Mouse (Mus musculus) brain, adult 2 months (tissue): ENCODE measurements around the gene Zfp672.
"Not testable (repeated sequence)": the region's sequence is repeated elsewhere in the genome, so short reads cannot be mapped to it uniquely, and the experiment has no call there.

Source experiments
- DNase-seq: peaks from one replicate; pipeline ENCODE4 v3.0.0; 2011; ENCODE audit warnings: low read depth, low spot score

Zfp672 gene

GRCm38 (mm10) chr11:58330276-58331148 is at the start of gene Zfp672, which contains the start of gene Sh3bp5l:
Gene Zfp672 (minus strand): TSS chr11:58330339.
Gene Sh3bp5l (plus strand): TSS chr11:58330724.
- DNase-seq: peak; percentile 99

DNA sequence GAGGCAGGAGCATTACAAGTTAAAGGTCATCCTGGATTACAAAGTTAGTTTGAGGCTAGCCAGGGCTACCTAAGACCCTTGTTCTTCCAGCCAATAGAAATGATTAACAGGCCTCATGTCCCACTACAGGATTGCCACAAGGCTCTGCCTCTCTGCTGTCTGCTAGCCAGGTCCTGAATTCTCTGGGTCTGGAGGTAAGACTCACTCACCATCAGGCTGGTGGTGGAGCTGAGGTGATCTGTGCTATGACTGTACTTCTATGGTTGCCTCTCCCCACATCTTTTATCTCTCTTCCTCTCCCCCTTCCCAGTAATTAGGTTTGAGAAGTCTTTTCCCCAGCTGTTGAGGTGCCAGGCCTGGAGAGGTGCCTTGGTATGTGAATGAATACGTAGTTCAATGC is 49.4 kb upstream of the Zfp672 start:
- DNase-seq: no peak

GRCm38 (mm10) chr11:58378763-58379278 is 48.7 kb upstream of the Zfp672 start, which contains the start of gene Lypd8:
Gene Lypd8 (plus strand): TSS chr11:58379043.
- peak; percentile 28 for DNase-seq

DNA sequence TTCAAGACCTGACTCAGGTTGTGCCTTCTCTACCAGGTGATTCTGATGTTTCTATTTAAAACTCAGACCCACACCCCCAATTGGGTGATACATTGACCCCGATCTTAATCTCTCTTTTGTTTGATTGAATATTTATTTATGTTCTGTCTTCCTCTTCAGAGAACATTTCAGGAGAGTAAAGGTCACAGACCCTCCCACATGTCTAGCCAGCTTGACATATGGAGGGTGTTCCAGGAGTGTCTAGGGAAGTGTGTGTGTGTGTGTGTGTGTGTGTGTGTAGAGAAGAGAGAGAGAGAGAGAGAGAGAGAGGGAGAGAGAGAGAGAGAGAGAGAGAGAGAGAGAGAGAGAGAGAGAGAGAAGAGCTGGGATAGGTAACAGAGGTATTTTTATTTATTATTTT is 47.5 kb upstream of the Zfp672 start:
- no peak for DNase-seq

DNA sequence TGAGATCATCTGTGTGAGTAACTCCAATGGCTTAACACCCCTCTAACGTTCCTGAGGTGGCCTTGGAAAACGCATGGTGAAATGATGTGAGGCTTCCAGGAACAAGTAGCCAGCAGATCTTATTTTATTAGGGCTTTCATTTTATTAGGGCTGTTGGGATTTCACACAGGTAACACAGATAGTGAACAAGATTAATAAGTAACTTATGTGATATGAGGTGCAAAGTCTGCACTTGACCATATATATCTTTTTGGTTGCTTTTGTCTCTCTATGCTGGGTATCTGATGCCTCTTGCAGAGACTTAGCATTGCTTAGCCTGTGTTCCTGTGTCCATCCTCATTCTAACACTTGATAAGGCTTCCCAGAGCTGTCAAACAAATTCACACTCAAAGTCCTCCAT is 47.1 kb upstream of the Zfp672 start:
- DNase-seq: no peak

DNA sequence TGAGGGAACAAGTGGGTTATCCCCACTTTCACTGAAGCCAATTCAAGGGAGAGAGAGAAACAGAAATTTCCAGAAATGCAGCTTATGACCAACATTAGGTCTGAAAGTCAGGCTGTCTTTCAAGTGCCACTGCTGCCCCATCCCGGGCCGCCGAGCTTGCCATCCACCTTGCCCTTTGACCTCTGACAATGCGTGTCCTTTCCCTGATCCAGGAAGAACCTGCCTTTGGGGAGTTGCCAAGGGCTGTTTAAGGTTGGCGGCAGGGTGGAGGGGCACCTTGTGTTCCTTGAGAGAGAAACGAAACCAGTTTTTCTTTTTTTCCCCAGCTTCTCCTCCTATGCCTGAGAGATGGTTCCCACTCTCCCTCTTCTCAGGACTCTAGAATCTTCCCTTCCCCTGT is 36.1 kb upstream of the Zfp672 start:
- not testable (repeated sequence) for DNase-seq

DNA sequence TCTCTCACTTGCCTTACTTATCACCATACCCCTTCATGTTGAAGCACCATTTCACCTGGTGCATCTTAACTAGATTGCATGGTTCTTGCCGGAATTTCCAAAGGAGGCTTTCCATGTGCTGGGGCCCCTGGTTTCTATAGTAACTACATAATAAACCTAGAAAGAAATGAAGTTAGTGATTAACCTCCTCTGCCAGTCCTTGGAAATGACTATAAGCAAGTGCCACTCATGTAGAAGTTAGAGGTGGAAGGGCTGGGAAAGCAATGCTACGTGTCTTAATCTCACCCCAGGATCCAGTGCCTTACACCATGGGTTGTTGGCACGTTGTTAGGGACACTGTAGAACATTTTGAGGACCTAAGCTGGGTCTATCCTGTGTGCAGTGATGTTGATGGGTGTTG is 34.3 kb upstream of the Zfp672 start:
- no peak for DNase-seq

DNA sequence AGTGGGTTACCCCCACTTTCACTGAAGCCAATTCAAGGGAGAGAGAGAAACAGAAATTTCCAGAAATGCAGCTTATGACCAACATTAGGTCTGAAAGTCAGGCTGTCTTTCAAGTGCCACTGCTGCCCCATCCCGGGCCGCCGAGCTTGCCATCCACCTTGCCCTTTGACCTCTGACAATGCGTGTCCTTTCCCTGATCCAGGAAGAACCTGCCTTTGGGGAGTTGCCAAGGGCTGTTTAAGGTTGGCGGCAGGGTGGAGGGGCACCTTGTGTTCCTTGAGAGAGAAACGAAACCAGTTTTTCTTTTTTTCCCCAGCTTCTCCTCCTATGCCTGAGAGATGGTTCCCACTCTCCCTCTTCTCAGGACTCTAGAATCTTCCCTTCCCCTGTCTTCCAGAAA is 32.4 kb upstream of the Zfp672 start:
- not testable (repeated sequence) for DNase-seq

GRCm38 (mm10) chr11:58357844-58358534 is 27.9 kb upstream of the Zfp672 start:
- no peak for DNase-seq

DNA sequence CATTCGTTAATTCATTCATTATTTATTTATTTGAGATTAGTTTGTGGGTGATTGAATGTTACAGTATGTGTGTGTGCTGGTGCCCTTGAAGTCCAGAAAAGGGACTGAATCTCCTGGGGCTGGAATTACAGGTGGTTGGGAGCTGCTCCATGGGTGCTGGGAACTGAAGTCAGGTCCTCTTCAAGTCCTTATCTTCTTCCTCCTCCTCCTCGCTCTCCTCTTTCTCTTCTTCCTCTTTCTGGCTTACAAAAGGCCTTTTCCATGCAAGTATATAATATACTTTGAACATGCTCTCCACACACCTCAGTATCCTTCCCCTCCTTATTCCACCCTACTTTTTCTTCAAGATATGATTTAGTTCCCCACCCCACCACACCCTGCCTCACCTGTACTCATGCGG is 26.9 kb upstream of the Zfp672 start:
- DNase-seq: no peak

DNA sequence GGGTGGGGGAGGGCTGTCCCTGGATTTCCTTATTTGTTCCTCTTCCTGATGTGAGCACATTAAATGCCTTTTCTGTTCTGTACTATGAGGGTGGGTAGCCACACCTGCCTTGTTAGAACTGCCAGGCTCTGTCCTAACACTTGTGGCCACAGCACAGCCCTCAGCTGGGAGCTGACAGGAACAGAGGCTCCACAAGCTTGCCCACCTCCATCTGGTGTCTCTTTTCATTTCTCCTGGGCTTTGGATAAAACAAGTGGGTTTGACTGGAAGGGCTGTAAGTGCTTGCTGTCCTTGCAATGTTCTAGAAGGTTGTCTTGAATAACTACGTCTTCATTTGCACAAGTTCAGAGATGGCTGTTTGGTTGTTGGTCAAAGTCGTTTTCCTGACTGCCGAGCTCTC is 24.8 kb upstream of the Zfp672 start:
- DNase-seq: peak; percentile 82

DNA sequence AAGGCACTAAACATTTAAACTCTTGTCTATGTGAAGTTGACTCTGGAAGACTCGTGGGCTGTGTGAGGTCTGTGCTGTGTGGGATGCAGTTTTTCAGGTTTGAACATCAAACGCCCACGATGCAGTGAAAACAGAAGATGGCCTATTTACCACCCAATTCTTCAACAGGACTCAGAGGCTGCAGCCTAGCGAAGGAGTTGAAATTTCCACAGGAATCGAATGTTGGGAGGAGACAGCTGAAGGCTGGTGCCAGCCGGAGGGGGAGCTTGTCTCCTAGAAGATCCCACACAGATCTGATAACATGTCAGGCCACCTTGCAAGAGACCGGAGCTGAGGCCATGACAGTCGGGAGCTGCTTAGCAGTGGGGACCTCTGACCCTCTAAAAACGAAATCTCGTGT is 24.3 kb upstream of the Zfp672 start:
- DNase-seq: peak; percentile 83

- DNase-seq: no peak
These were observed 23.6 kb upstream of the Zfp672 start for GRCm38 (mm10) chr11:58353709-58354108.

GRCm38 (mm10) chr11:58352681-58353548 is 22.8 kb upstream of the Zfp672 start:
- DNase-seq: no peak

DNA sequence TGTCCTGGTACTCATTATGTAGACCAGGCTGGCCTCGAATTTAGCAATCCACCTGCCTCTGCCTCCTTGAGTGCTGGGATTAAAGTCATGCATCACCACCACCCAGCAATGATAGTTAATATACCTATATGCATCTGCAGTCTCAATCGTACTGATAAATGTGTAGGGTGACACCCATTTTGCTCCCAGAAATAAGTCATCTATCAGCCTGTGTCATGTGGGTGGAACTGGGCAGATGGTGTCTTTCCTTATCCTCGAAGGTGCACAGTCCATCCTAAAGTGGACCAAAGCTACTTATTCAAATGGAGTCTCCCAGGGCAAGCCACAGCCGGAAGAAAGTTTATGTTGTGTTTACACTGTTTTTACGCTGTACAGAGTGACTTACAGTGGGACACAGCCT is 21.0 kb upstream of the Zfp672 start:
- DNase-seq: no peak

DNA sequence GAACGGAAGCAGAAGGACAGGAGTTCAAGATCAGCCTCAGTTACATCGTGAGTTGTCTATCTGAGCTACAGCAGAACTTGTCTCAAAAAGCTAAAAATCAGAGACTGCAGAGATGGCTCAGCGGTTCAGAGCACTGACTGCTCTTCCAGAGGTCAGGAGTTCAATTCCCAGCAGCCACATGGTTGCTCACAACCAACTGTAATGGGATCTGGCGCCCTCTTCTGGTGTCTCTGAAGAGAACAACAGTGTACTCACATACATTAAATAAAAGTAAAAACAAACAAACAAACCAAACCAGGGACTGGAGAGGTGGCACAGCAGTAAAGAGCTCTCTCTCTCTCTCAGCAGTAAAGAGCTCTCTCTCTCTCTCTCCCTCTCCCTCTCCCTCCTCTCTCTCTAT is 20.5 kb upstream of the Zfp672 start:
- no peak for DNase-seq

DNA sequence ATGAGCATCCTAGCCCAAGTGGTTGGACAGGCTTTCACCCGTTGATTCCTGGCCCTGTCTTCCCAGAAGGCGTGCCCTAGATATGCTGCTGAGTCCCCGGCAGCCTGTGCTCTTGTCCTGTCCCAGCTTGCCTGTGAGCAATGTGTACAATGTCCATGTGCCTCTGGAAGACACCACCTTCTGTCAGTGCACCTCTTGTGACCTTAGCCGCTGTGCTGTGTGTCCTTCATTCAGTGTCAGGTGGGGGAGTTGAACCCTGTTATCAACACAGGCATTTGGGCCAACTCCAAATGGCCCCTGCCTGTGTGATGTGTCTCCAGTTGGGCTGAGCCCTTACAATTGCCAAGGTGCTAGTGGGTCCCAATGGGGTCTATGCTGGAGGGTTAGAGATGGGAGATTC is 16.6 kb upstream of the Zfp672 start:
- no peak for DNase-seq

DNA sequence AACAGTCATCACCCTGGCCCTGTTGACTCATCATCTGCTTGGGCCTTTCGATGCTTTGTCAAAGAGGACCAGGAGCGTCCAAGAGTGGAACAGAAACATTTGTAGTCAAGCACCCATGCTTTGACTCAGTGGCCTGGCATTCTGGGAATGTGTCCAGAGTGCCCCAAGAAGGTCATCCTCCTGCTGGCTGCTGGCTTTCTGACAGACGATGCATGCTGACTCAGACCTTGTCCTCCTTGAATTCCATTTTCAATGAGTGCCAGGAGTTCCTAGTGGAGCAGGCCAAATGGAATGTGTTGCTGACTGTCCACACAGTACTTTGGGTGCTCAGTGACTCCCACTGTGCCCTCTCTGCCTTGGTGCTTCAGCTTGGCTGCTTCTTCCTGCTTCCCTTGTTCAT is 4.6 kb upstream of the Zfp672 start:
- peak; percentile 75 for DNase-seq

DNA sequence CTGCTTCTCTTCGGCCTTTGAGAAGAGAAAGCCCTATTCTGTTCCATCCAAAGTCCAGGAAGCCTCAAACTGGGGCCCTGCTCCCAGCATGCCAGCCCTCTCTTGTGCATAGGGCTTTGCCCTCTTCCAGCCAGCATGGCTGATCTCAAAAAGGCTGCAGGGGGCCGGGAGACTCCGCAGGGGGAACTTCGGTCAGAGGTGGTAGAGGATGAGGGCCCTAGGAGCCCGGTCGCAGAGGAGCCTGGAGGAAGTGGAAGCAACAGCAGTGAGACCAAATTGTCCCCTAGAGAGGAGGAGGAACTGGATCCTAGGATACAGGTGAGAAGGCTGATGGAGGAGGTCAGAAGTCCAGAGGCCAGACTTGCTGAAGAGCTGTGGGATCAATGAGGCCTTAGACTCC is 1.4 kb upstream of the Zfp672 start:
- no peak for DNase-seq

- no peak for DNase-seq
These were observed 983 bp upstream of the Zfp672 start for GRCm38 (mm10) chr11:58331149-58331495.

- no peak for DNase-seq
These were observed 248 bp downstream of the Zfp672 start for GRCm38 (mm10) chr11:58329906-58330275.

DNA sequence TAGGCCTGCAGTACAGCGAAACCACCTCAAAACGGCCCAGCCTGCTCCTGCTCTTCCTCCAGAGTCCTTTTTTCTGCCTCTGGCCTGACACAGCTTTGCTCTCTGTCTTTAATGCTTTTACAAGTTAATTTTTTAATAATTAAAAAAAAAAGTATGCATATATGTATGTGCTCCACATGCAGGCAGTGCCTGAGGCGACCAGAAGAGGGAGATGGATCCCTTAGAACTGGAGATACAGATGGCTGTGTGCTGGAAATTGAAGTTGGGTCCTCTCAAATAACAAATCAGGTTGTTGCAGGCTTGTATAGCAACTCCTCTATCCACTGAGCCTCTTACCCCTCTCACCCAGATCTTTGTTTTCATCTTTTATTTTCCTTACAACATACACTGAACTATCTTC is 3.4 kb downstream of the Zfp672 start:
- no peak for DNase-seq
